11 mouse cellular contexts compared by ENCODE assay signal in genomic region chr3:69797969-69798368, GRCm38 (mm10).
"Had no signal": no experiment of that assay in that cellular context is flagged by ENCODE, and none has a peak within 500 bp of the region (broad histone marks: within the 10 kb centered on the region; RNA-seq: fewer than 3 reads in every experiment).

No protein-coding gene starts in this region.

- H3K27ac ChIP-seq: limb, embryonic 15.5 days; liver, embryonic 14.5 days; midbrain, embryonic 10.5 days; neural tube, embryonic 15.5 days had no signal

- H3K4me3 ChIP-seq: limb, embryonic 15.5 days; midbrain, embryonic 10.5 days; myocyte; neural tube, embryonic 15.5 days had no signal

- DNase-seq: kidney, adult 8-10 months; kidney, postnatal 25 days; midbrain, embryonic 14.5 days; right cerebral cortex, adult 18-20 months; right cerebral cortex, postnatal 25 days; thymus, postnatal 4 days had no signal

- H3K4me1 ChIP-seq: limb, embryonic 15.5 days; midbrain, embryonic 10.5 days had no signal

- H3K9ac ChIP-seq: limb, embryonic 15.5 days; liver, embryonic 14.5 days; neural tube, embryonic 15.5 days had no signal

- H3K27me3 ChIP-seq: limb, embryonic 15.5 days; neural tube, embryonic 15.5 days had no signal

- H3K36me3 ChIP-seq: limb, embryonic 15.5 days; midbrain, embryonic 10.5 days; neural tube, embryonic 15.5 days had no signal
